Mouse (Mus musculus) spleen, postnatal 10 days (tissue): ENCODE measurements around the gene Sema5b.

ENCODE experiments used
- DNase-seq, 2 experiments: peaks; one replicate each; pipeline ENCODE4 v3.0.0; 2021 to 2022; ENCODE audit warnings: low spot score in 2 of 2

Gene Sema5b

GRCm38 (mm10) chr16:35711004-35711403 is 170.1 kb downstream of the Sema5b start:
- DNase-seq = no peak

DNA sequence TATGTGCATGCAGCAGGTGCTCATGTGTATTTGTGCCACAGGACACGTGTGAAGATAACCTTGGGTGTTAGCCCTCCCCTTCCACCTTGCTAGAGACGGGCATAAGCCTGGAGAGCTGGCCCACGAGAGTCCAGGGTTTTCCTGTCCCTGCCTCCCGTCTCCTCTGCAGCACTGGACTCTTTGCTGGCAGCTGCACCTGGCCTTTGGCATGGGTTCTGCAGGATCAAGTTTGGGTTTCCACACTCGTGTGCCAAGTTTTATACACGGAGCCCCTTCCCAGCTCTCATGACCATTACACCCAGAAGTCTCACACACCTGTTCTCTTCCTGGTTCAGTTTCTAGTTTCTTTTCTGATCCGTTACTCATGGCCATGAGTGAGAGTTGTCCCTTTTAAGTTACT is 172.7 kb downstream of the Sema5b start:
- DNase-seq = no peak
